Mouse (Mus musculus): Measurements from ENCODE around the gene Inafm2. TPM values are rescaled to one million over a fixed set of nuclear protein-coding genes. Genes with fewer than 3 reads are reported as not detected.

The Inafm2 gene
- polyA plus RNA-seq (2015; fragmentation: Nextera tagmentation; extraction: Ambion mirVana) = 21.9 and 24.1 TPM in 2 replicates

DNA sequence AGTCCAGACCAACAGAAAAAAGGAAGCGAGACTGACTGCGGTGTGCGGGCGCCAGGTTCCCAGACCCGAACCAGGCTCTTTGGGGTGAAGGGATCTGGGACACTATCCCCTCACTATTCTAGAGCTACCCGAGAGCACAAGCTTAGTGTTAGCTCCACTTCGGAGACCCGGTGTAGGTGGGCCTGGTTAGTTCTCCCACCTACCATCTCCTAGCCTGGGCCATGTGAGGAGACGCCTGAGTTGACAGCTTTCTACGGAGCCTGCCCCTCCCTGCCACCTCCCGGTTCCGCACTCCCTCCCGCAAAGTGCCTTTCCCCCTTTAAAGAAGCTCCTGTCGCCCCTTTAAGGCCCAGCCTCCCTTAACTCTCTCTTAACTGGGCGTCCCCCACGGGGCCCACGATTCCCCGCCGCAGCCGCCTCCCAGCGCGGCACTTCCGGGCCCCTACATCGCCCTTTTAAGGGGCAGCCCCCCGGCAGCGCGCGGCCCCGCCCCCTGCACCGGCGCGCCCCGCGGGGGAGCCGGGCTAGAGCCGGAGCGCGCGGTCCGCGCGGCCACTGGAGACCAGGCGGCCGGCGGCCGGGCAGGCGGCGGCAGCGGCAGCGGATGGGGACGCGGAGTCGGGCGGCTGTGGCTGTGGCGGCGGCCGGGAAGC is at the start of gene Inafm2:
Inafm2 (plus strand) TSS at position 527 of the 653 bp plus-strand sequence.
- peak within 1 kb of the TSS; percentile 86 for H3K4me3 ChIP-seq (ENCODE audit: low read length)
- under 1% methylated on average over 50 of the region's 57 CpGs for WGBS
- peak; percentile 94 for ATAC-seq
- H3K27ac ChIP-seq (ENCODE audit: low read length) = peak within 1 kb of the TSS; percentile 21; the same call in 1 of the 2 replicates
- 0 out of 2 replicates have a peak, but pooled peaks cover 4% of the 10 kb centered on the region for H3K36me3 ChIP-seq (ENCODE audit: control insufficient read depth, insufficient read depth, low read length)
- H3K27me3 ChIP-seq (replicated peaks; ENCODE audit: control insufficient read depth, insufficient read depth, low read length) = peaks cover 8% of the 10 kb centered on the region; the same call in 1 of the 2 replicates
- H3K4me1 ChIP-seq (ENCODE audit: control insufficient read depth, insufficient read depth, low read length) = peaks cover 16% of the 10 kb centered on the region
- H3K4me2 ChIP-seq (ENCODE audit: low read depth, low read length) = peak within 1 kb of the TSS; percentile 96
- H3K9ac ChIP-seq (ENCODE audit: low read depth, low read length) = peak within 1 kb of the TSS; percentile 89
- H3K9me3 ChIP-seq (ENCODE audit: control insufficient read depth, low read length) = no peaks in the 10 kb centered on the region

DNA sequence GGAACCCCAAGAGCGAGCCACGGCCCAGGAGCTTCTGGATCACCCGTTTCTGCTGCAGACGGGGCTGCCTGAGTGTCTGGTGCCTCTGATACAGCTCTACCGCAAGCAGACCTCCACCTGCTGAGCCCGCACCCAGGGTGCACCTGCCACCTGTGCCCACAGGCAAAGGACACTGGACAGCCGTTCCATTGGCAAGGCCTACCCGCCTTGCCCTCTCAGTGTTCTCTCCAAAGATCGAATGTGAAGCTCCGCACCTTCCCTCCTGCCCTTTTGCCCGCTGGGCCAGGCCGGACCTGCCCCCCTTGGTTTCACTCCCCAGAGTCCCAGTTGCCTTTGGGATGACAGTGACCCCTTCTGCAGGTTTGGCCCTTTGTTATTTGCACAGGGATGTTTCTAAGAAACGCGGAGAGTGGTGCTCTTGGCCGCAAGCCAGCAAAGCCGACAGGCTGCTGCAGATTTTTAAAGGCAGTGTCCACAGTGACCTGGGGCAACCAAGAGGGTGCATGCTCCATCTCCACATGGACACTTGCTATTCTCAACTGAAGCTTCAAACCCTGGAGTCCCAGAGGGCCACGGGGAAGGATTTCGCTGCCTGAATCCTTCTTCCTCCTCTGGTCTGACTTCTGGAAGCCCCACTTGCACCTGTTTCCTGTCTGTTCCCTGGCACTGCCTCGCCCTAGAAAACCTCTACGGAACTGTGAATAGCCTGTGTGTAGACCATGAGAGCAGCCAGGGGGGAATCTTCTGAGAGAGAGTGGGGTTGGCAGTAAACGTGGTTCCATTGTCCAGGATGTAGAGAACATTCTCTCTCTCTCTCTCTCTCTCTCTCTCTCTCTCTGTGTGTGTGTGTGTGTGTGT is 48.9 kb upstream of the Inafm2 start:
- Histone ChIP-seq H3K27ac (ENCODE audit: low read length) (no peak overlapping the region), H3K9me3 (ENCODE audit: control insufficient read depth, low read length) (no peaks in the 10 kb centered on the region), H3K27me3 (replicated peaks; ENCODE audit: control insufficient read depth, insufficient read depth, low read length) (peaks cover 12% of the 10 kb centered on the region), H3K4me1 (ENCODE audit: control insufficient read depth, insufficient read depth, low read length) (peaks cover 10% of the 10 kb centered on the region; the same call in 1 of the 2 replicates), H3K4me3 (ENCODE audit: low read length) (no peak overlapping the region), H3K9ac (ENCODE audit: low read depth, low read length) (no peak overlapping the region), H3K4me2 (ENCODE audit: low read depth, low read length) (no peak overlapping the region), H3K36me3 (ENCODE audit: control insufficient read depth, insufficient read depth, low read length) (no peaks in the 10 kb centered on the region)
- ATAC-seq = no peak
- 50% methylated on average over 21 of the region's 21 CpGs for WGBS

DNA sequence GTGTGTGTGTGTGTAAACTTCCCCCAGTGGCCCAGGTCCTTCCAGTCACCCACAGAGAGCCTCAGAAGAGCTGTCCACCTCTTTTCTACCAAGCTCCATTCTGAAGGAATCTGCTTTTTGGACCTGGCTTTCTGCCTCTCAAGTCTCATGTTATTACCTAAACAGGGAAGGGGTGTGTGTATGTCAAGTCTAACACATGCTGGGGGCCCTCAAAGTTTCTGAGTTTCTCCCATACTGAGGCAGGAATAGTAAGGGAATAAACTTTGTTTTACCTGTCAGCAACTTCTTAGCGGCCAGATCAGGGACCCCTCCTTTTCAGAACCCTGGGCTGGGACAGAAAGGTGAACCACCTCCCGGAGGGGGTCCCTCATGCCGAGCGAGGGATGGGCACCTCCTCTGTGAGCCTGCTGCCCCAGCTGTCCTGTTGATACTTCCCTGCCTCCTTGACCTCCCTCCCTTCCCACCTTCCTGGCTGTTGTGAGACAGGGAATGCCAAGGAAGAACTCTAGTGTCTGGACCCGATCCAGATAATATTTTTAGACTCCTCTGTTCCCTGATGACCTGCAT is 48.2 kb upstream of the Inafm2 start:
- H3K36me3 ChIP-seq (ENCODE audit: control insufficient read depth, insufficient read depth, low read length) = no peaks in the 10 kb centered on the region
- no peak overlapping the region for H3K4me3 ChIP-seq (ENCODE audit: low read length)
- H3K4me1 ChIP-seq (ENCODE audit: control insufficient read depth, insufficient read depth, low read length) = peaks cover 13% of the 10 kb centered on the region
- H3K27me3 ChIP-seq (replicated peaks; ENCODE audit: control insufficient read depth, insufficient read depth, low read length) = peaks cover 19% of the 10 kb centered on the region
- no peak overlapping the region for H3K27ac ChIP-seq (ENCODE audit: low read length)
- 52% methylated on average over 5 of the region's 5 CpGs for WGBS
- ATAC-seq = no peak
- no peak overlapping the region for H3K4me2 ChIP-seq (ENCODE audit: low read depth, low read length)
- no peaks in the 10 kb centered on the region for H3K9me3 ChIP-seq (ENCODE audit: control insufficient read depth, low read length)
- H3K9ac ChIP-seq (ENCODE audit: low read depth, low read length) = no peak overlapping the region

DNA sequence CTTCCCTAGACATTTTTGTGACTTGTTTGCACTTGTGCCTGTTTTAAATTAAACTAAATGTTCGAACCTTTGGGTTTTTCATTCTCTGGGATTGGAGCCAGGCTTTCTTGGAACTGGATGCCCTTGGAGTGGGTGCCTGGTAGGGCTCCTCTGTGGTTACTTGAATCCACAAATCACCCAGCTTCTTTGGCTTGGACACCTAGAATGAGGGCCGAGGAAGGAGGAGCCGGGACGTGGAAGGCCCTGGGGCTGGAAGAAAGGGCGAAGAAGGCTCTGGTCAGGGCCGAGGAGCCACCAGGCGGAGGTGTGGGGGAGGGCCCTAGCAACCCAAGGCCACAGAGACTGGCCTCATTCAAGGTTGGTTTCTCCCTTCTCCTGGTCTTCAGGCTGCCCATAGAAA is 47.6 kb upstream of the Inafm2 start:
- H3K27ac ChIP-seq (ENCODE audit: low read length) = peak overlapping the region; percentile 48; the same call in 1 of the 2 replicates
- peaks cover 25% of the 10 kb centered on the region for H3K27me3 ChIP-seq (replicated peaks; ENCODE audit: control insufficient read depth, insufficient read depth, low read length)
- H3K9ac ChIP-seq (ENCODE audit: low read depth, low read length) = no peak overlapping the region
- no peak overlapping the region for H3K4me3 ChIP-seq (ENCODE audit: low read length)
- H3K4me1 ChIP-seq (ENCODE audit: control insufficient read depth, insufficient read depth, low read length) = peaks cover 17% of the 10 kb centered on the region
- WGBS = 40% methylated on average over 7 of the region's 7 CpGs
- H3K9me3 ChIP-seq (ENCODE audit: control insufficient read depth, low read length) = no peaks in the 10 kb centered on the region
- no peak for ATAC-seq
- no peak overlapping the region for H3K4me2 ChIP-seq (ENCODE audit: low read depth, low read length)
- H3K36me3 ChIP-seq (ENCODE audit: control insufficient read depth, insufficient read depth, low read length) = no peaks in the 10 kb centered on the region

DNA sequence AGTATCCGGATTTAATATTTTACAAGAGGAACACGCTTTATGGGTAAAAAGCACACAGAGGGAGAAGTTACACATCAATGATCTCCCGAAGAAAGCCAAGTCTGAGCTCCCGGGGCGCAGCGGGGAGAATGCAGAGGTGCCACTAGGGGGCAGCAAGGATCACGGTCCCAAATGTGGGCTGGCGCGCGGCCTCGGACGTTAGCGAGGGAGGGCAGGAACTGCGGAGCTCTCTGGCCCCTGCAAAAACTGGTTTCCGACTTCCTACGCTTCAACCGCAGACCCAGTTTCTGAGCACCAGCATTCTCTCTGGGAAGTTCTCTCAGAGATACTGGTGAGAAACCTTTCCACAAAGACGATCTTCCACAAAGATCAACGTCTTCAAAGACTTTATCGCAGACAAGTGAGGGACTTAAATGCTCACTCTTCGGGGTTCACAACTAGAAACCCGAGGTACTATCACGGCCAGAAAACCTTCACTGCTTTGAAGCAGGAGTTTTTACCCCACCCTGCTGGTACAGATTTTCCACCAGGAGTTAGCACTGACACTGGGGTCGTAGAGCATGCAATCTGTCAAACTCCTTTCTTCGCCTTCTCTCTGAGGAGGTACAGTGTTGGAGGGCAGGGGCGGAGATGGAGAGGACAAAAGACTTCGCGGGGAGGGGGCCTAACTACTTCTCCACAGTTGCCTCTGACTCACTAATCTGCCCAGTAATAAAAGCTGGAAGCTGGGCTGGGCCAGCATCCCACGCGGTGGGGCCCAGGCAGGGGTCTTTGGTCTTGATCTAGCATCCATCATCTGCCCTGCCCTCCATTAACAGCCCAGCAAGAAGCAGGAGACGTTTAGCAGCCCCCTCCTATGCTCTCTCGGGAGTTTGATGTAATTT is 45.1 kb upstream of the Inafm2 start:
- H3K4me1 ChIP-seq (ENCODE audit: control insufficient read depth, insufficient read depth, low read length) = peaks cover 28% of the 10 kb centered on the region
- H3K4me3 ChIP-seq (ENCODE audit: low read length) = peak overlapping the region; percentile 36
- 0 out of 2 replicates have a peak overlapping the region, but pooled peaks have one; percentile 21 for H3K9ac ChIP-seq (ENCODE audit: low read depth, low read length)
- H3K27ac ChIP-seq (ENCODE audit: low read length) = no peak overlapping the region
- no peaks in the 10 kb centered on the region for H3K9me3 ChIP-seq (ENCODE audit: control insufficient read depth, low read length)
- peak overlapping the region; percentile 56 for H3K4me2 ChIP-seq (ENCODE audit: low read depth, low read length)
- H3K27me3 ChIP-seq (replicated peaks; ENCODE audit: control insufficient read depth, insufficient read depth, low read length) = peaks cover 48% of the 10 kb centered on the region
- H3K36me3 ChIP-seq (ENCODE audit: control insufficient read depth, insufficient read depth, low read length) = no peaks in the 10 kb centered on the region
- 3% methylated on average over 32 of the region's 32 CpGs for WGBS
- peak; percentile 48; the same call in 1 of the 2 replicates for ATAC-seq

DNA sequence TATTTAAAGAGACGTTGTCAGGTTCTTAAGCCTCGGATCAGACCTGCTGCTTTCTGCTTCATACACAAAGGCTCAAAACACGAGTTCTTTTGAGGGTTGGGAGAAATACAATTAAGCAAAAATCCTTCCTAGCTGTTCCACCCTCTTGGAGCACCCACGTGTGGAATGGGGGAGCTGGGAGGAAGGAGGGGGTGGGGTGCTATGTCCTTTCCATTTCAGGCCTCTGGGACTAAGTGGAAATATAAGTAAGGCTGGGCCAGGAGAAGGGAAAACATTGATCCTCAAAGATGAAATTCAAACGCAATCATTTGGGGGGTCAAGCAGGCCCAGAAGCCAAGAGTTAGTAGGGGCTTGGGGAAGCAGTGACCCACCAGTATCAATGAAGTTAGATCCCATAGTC is 44.4 kb upstream of the Inafm2 start:
- no peak overlapping the region for H3K9ac ChIP-seq (ENCODE audit: low read depth, low read length)
- H3K4me2 ChIP-seq (ENCODE audit: low read depth, low read length) = no peak overlapping the region
- WGBS = 24% methylated on average over 5 of the region's 5 CpGs
- no peak overlapping the region for H3K4me3 ChIP-seq (ENCODE audit: low read length)
- no peaks in the 10 kb centered on the region for H3K9me3 ChIP-seq (ENCODE audit: control insufficient read depth, low read length)
- H3K36me3 ChIP-seq (ENCODE audit: control insufficient read depth, insufficient read depth, low read length) = no peaks in the 10 kb centered on the region
- peaks cover 28% of the 10 kb centered on the region for H3K4me1 ChIP-seq (ENCODE audit: control insufficient read depth, insufficient read depth, low read length)
- H3K27me3 ChIP-seq (replicated peaks; ENCODE audit: control insufficient read depth, insufficient read depth, low read length) = peaks cover 56% of the 10 kb centered on the region
- no peak overlapping the region for H3K27ac ChIP-seq (ENCODE audit: low read length)
- ATAC-seq = no peak

DNA sequence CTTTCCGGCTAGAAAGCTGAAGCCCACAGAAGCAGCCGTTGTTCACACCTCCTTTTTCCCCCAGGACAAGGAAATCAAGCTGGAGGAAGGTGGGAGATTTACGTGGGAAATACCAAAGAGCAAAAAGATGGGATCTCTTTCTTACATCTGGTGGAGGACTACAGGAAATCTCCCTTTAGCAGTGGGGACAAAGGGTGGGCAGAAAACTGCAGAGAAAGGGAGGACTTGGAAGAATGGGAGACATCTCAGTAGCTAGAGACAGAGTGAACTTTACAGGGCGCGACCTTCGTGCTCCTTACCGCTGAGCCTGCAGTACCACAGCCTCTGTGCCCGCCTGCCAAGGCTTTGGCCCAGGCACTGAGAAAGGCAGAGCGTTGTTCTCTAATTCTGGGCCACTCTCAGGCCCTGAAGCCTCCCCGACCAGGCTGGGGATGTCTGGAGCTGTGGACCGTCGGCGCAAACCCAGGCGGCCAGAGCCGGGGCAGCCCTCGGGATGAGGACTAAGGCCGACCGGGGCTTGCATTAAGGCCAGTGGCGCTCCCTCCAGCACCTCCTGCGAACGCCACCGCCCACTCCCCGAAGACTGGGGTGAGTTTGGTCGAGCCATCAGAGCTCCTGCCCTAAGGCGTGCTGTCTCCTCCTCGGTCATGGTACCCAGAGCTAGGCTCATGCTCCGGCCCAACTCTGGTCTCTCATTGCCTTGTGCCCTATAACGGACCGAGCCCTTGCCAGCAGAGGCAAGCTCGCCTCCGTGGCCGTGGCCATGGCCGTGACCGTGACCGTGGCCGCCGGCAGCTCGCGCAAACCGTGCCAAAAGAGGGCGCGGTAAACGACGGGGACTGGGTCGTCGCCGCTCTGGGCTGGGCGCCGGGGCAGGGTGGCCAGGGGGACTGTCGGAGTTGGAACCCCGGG is 43.3 kb upstream of the Inafm2 start:
- H3K9me3 ChIP-seq (ENCODE audit: control insufficient read depth, low read length) = no peaks in the 10 kb centered on the region
- H3K27me3 ChIP-seq (replicated peaks; ENCODE audit: control insufficient read depth, insufficient read depth, low read length) = peaks cover 67% of the 10 kb centered on the region
- 11% methylated on average over 51 of the region's 51 CpGs for WGBS
- no peak for ATAC-seq
- peak overlapping the region; percentile 51 for H3K4me3 ChIP-seq (ENCODE audit: low read length)
- H3K4me1 ChIP-seq (ENCODE audit: control insufficient read depth, insufficient read depth, low read length) = peaks cover 21% of the 10 kb centered on the region
- peak overlapping the region; percentile 78 for H3K4me2 ChIP-seq (ENCODE audit: low read depth, low read length)
- no peak overlapping the region for H3K27ac ChIP-seq (ENCODE audit: low read length)
- H3K9ac ChIP-seq (ENCODE audit: low read depth, low read length) = peak overlapping the region; percentile 53; the same call in 1 of the 2 replicates
- H3K36me3 ChIP-seq (ENCODE audit: control insufficient read depth, insufficient read depth, low read length) = no peaks in the 10 kb centered on the region
